Mouse (Mus musculus) cortical plate, adult 2 months (tissue): Measurements from ENCODE around the gene Rnf187. TPM values are rescaled to one million over a fixed set of nuclear protein-coding genes. Genes with fewer than 3 reads are reported as not detected.

ENCODE experiments used
- H3K27ac ChIP-seq: fragments of 200-500 bp; 2 replicates; pipeline ENCODE4 v1.5.1; 2012; ENCODE audit warnings: low read length, control low read depth, inconsistent platforms; ENCODE audit not compliant: insufficient read depth
- H3K4me1 ChIP-seq: fragments of 200-500 bp; 2 replicates; pipeline ENCODE4 v1.6.1; 2011; ENCODE audit warnings: low read length; ENCODE audit not compliant: control insufficient read depth, insufficient read depth
- H3K4me3 ChIP-seq: fragments of 200-500 bp; 2 replicates; pipeline ENCODE4 v1.5.1; 2011; ENCODE audit warnings: mild to moderate bottlenecking, low read length, control low read depth; ENCODE audit not compliant: insufficient read depth
- CTCF ChIP-seq: fragments of 200-500 bp; IDR thresholded peaks from 2 replicates; pipeline ENCODE4 v1.5.1; 2011; ENCODE audit warnings: mild to moderate bottlenecking, control low read depth, low read length; ENCODE audit not compliant: insufficient read depth; ENCODE audit errors: extremely low read depth
- POLR2A ChIP-seq: fragments of 200-500 bp; IDR thresholded peaks from 2 replicates; pipeline ENCODE4 v1.6.1; 2011; ENCODE audit warnings: mild to moderate bottlenecking, low read length, control low read depth; ENCODE audit not compliant: insufficient read depth; ENCODE audit errors: extremely low read depth
- polyA plus RNA-seq: library from polyadenylated mRNA; depleted of rRNA; stranded (reverse); fragments of >200 nt; gene quantifications from 2 replicates; pipeline ENCODE4 v1.2.3, GENCODE M21; 2012

The Rnf187 gene
- polyA plus RNA-seq, 1 experiment: 588 TPM

- H3K4me3 ChIP-seq: peak overlapping the region; percentile 80
- no peak for TF ChIP-seq POLR2A
- H3K27ac ChIP-seq: no peak overlapping the region
- H3K4me1 ChIP-seq: peaks cover 11% of the 10 kb centered on the region
These were observed 40.5 kb upstream of the Rnf187 start for GRCm38 (mm10) chr11:58979183-58979582.

GRCm38 (mm10) chr11:58978706-58979030 is 40.0 kb upstream of the Rnf187 start:
- TF ChIP-seq CTCF (no peak), POLR2A (no peak)
- Histone ChIP-seq H3K4me1 (peaks cover 9% of the 10 kb centered on the region), H3K4me3 (peak overlapping the region; percentile 80), H3K27ac (peak overlapping the region; percentile 43; the same call in 1 of the 2 replicates)

- no peak for TF ChIP-seq CTCF
- peak; percentile 74; the same call in 1 of the 2 replicates for TF ChIP-seq POLR2A
- H3K4me3 ChIP-seq: peak within 1 kb of the TSS; percentile 80
- H3K27ac ChIP-seq: peak within 1 kb of the TSS; percentile 43; the same call in 1 of the 2 replicates
- H3K4me1 ChIP-seq: peaks cover 9% of the 10 kb centered on the region; the same call in 1 of the 2 replicates
These were observed 39.5 kb upstream of the Rnf187 start, which contains the start of gene Trim11 for GRCm38 (mm10) chr11:58978027-58978705. Gene Trim11 (plus strand): TSS chr11:58978093.

GRCm38 (mm10) chr11:58977607-58978026 is 38.9 kb upstream of the Rnf187 start:
- H3K4me1 ChIP-seq: peaks cover 8% of the 10 kb centered on the region; the same call in 1 of the 2 replicates

GRCm38 (mm10) chr11:58977150-58977549 is 38.4 kb upstream of the Rnf187 start:
- Histone ChIP-seq H3K4me3 (peak overlapping the region; percentile 80), H3K27ac (no peak overlapping the region), H3K4me1 (peaks cover 6% of the 10 kb centered on the region; the same call in 1 of the 2 replicates)
- TF ChIP-seq POLR2A: no peak

More at GRCm38 (mm10) chr11:58977607-58978026, 38.9 kb upstream of the Rnf187 start:
- Histone ChIP-seq H3K4me3 (peak overlapping the region; percentile 80), H3K27ac (no peak overlapping the region)
- TF ChIP-seq POLR2A (no peak), CTCF (no peak)

GRCm38 (mm10) chr11:58974414-58974813 is 35.7 kb upstream of the Rnf187 start:
- no peak for TF ChIP-seq POLR2A
- TF ChIP-seq CTCF: no peak
- H3K4me1 ChIP-seq: 0 out of 2 replicates have a peak, but pooled peaks cover 2% of the 10 kb centered on the region
- no peak overlapping the region for H3K27ac ChIP-seq
- H3K4me3 ChIP-seq: no peak overlapping the region

- H3K4me3 ChIP-seq: no peak overlapping the region
- H3K27ac ChIP-seq: no peak overlapping the region
- TF ChIP-seq CTCF: no peak
- TF ChIP-seq POLR2A: no peak
- H3K4me1 ChIP-seq: no peaks in the 10 kb centered on the region
These were observed 33.1 kb upstream of the Rnf187 start for GRCm38 (mm10) chr11:58971796-58972195.

- Histone ChIP-seq H3K4me1 (no peaks in the 10 kb centered on the region), H3K27ac (no peak overlapping the region), H3K4me3 (no peak overlapping the region)
- no peak for TF ChIP-seq POLR2A
- no peak for TF ChIP-seq CTCF
These were observed 32.3 kb upstream of the Rnf187 start for GRCm38 (mm10) chr11:58970831-58971530.

GRCm38 (mm10) chr11:58969659-58970058 is 30.9 kb upstream of the Rnf187 start:
- no peak overlapping the region for H3K27ac ChIP-seq
- H3K4me3 ChIP-seq: no peak overlapping the region
- no peaks in the 10 kb centered on the region for H3K4me1 ChIP-seq
- no peak for TF ChIP-seq POLR2A
- TF ChIP-seq CTCF: no peak

GRCm38 (mm10) chr11:58969027-58969426 is 30.3 kb upstream of the Rnf187 start:
- H3K4me3 ChIP-seq: no peak overlapping the region
- no peaks in the 10 kb centered on the region for H3K4me1 ChIP-seq
- no peak for TF ChIP-seq POLR2A
- no peak for TF ChIP-seq CTCF
- no peak overlapping the region for H3K27ac ChIP-seq
